Mouse (Mus musculus) hindbrain, embryonic 15.5 days (tissue): Measurements from ENCODE around the gene Kif18b. TPM values are rescaled to one million over a fixed set of nuclear protein-coding genes. Genes with fewer than 3 reads are reported as not detected.

Experiments
- ATAC-seq: fragments of 200-750 bp; cut with Nextera tagmentation; 2 replicates; pipeline ENCODE4 v1.8.0; 2017; ENCODE audit warnings: low read depth, moderate number of reproducible peaks, moderate TSS enrichment; ENCODE audit not compliant: low FRiP score
- H3K27ac ChIP-seq: fragments of 300-500 bp; sonication (generic); replicated peaks from 2 replicates; pipeline ENCODE4 v1.5.1; 2015; ENCODE audit warnings: mild to moderate bottlenecking, inconsistent platforms
- H3K27me3 ChIP-seq: fragments of 300-500 bp; sonication (generic); 2 replicates; pipeline ENCODE4 v1.6.1; 2015; ENCODE audit warnings: control low read depth, inconsistent platforms
- H3K36me3 ChIP-seq: fragments of 300-500 bp; sonication (generic); 2 replicates; pipeline ENCODE4 v1.6.1; 2015; ENCODE audit warnings: control low read depth, inconsistent platforms
- H3K4me1 ChIP-seq: fragments of 300-500 bp; sonication (generic); replicated peaks from 2 replicates; pipeline ENCODE4 v1.6.1; 2015; ENCODE audit warnings: control low read depth, inconsistent platforms
- H3K4me2 ChIP-seq: fragments of 300-500 bp; sonication (generic); 2 replicates; pipeline ENCODE4 v1.6.1; 2015; ENCODE audit warnings: moderate library complexity, mild to moderate bottlenecking, inconsistent platforms
- H3K4me3 ChIP-seq: fragments of 300-500 bp; sonication (generic); 2 replicates; pipeline ENCODE4 v1.5.1; 2015; ENCODE audit warnings: mild to moderate bottlenecking, inconsistent platforms
- H3K9ac ChIP-seq: fragments of 300-500 bp; sonication (generic); 2 replicates; pipeline ENCODE4 v1.6.1; 2015; ENCODE audit warnings: inconsistent platforms
- H3K9me3 ChIP-seq: fragments of 300-500 bp; sonication (generic); 2 replicates; pipeline ENCODE4 v1.6.1; 2016; ENCODE audit warnings: control low read depth, inconsistent platforms
- WGBS: fragments of 180-500 bp; shearing (Covaris S2); methylation state at CpG from one replicate; pipeline ENCODE4 v1.1.7; 2015; 5-methylcytosine and 5-hydroxymethylcytosine counted together
- polyA plus RNA-seq: library from polyadenylated mRNA; unstranded; fragments of >200 nt; fragmentation: Nextera tagmentation; extraction: Ambion mirVana; gene quantifications from 2 replicates; pipeline ENCODE4 v1.2.1, GENCODE M21; 2015

The Kif18b gene
- polyA plus RNA-seq, 1 experiment from 2014 or later = 2.1 TPM

GRCm38 (mm10) chr11:102859933-102860332, 65.0 kb downstream of the Kif18b start:
- Histone ChIP-seq H3K36me3 (peaks cover 64% of the 10 kb centered on the region), H3K27ac (no peak overlapping the region), H3K27me3 (no peaks in the 10 kb centered on the region), H3K4me1 (no peaks in the 10 kb centered on the region), H3K9ac (no peak overlapping the region), H3K4me3 (no peak overlapping the region), H3K4me2 (no peak overlapping the region), H3K9me3 (no peaks in the 10 kb centered on the region)
- ATAC-seq = 0 out of 2 replicates have a peak, but pooled peaks have one; percentile 23
- WGBS = 71% methylated on average over 8 of the region's 8 CpGs

GRCm38 (mm10) chr11:102858951-102859350, 66.0 kb downstream of the Kif18b start:
- H3K4me2 ChIP-seq = no peak overlapping the region
- WGBS = 70% methylated on average over 11 of the region's 11 CpGs
- H3K27ac ChIP-seq = no peak overlapping the region; the same call in 1 of the 2 replicates
- H3K9ac ChIP-seq = no peak overlapping the region
- H3K36me3 ChIP-seq = peaks cover 70% of the 10 kb centered on the region
- H3K4me1 ChIP-seq = no peaks in the 10 kb centered on the region
- H3K9me3 ChIP-seq = no peaks in the 10 kb centered on the region
- no peak; the same call in 1 of the 2 replicates for ATAC-seq
- H3K4me3 ChIP-seq = no peak overlapping the region
- H3K27me3 ChIP-seq = no peaks in the 10 kb centered on the region

DNA sequence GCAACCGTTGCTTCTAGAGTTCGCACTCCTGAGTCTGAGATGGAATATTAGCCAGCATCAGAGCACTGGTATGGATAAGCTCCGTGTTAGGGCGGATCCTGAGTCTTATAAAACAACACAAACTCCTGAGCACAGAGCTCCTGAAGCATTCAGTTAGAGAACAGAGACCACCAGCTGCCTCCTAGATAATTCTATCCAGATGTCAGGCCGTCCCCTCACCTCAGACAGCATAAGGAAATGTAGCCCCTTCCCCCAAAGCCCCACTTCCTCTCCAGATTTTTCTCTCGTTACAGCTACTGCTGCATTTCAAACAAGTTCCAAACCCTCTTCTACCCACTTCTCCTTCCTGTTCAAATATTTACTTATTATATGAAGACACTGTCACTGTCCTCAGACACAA, 69.0 kb downstream of the Kif18b start:
- H3K4me2 ChIP-seq = no peak overlapping the region
- 87% methylated on average over 6 of the region's 6 CpGs for WGBS
- no peak overlapping the region for H3K9ac ChIP-seq
- H3K36me3 ChIP-seq = peaks cover 71% of the 10 kb centered on the region
- no peaks in the 10 kb centered on the region for H3K4me1 ChIP-seq
- ATAC-seq = no peak
- no peak overlapping the region for H3K27ac ChIP-seq
- H3K9me3 ChIP-seq = no peaks in the 10 kb centered on the region
- no peak overlapping the region for H3K4me3 ChIP-seq
- H3K27me3 ChIP-seq = no peaks in the 10 kb centered on the region

Other genes starting within 250 kb of the Kif18b start
- gene Ccdc43, start 227.3 kb downstream of the Kif18b start, polyA plus RNA-seq = 34.2 and 35.5 TPM in 2 replicates
- 25.6 and 25.9 TPM in 2 replicates for gene Adam11, start 163.7 kb downstream of the Kif18b start, polyA plus RNA-seq
- gene Gjc1, start 105.4 kb downstream of the Kif18b start, polyA plus RNA-seq = 32.5 and 32.8 TPM in 2 replicates
- gene Higd1b, start 89.3 kb downstream of the Kif18b start, polyA plus RNA-seq = 12.1 and 13.9 TPM in 2 replicates
- 133 and 142 TPM in 2 replicates for gene Eftud2, start 44.1 kb downstream of the Kif18b start, polyA plus RNA-seq
- 2.0 and 2.1 TPM in 2 replicates for gene Ccdc103, start 43.9 kb downstream of the Kif18b start, polyA plus RNA-seq
- gene Fam187a, start 40.0 kb downstream of the Kif18b start, polyA plus RNA-seq = 0.13 TPM in 1 of 2 replicates, not detected in the other
- 1.8 and 1.9 TPM in 2 replicates for gene Gfap, start 24.2 kb downstream of the Kif18b start, polyA plus RNA-seq
- gene C1ql1, start 21.6 kb upstream of the Kif18b start, polyA plus RNA-seq = 9.8 and 11.1 TPM in 2 replicates
- gene Nmt1, start 103.1 kb upstream of the Kif18b start, polyA plus RNA-seq = 32.4 and 34.7 TPM in 2 replicates
- gene Dcakd, start 103.2 kb upstream of the Kif18b start, polyA plus RNA-seq = 152 and 194 TPM in 2 replicates
- gene Plcd3, start 176.5 kb upstream of the Kif18b start, polyA plus RNA-seq = 3.7 and 4.4 TPM in 2 replicates
- 11.1 and 13.3 TPM in 2 replicates for gene Acbd4, start 176.6 kb upstream of the Kif18b start, polyA plus RNA-seq
- gene Hexim1, start 191.1 kb upstream of the Kif18b start, polyA plus RNA-seq = 3.7 and 3.9 TPM in 2 replicates
- gene Hexim2, start 207.3 kb upstream of the Kif18b start, polyA plus RNA-seq = 23.5 and 28.4 TPM in 2 replicates
- gene Fmnl1, start 246.0 kb upstream of the Kif18b start, polyA plus RNA-seq = 7.0 and 7.8 TPM in 2 replicates